Mouse (Mus musculus) urinary bladder, postnatal 4 days (tissue): ENCODE measurements at regions not wholly inside any gene's neighbourhood (a gene's known extent, or its start where the extent isn't known, plus 50 kb on each side); places are given as distances from the start of the nearest gene placed in this dataset.

ENCODE experiments used
- DNase-seq, 2 experiments: peaks; one replicate each; pipeline ENCODE4 v3.0.0; 2021 to 2022; ENCODE audit warnings: low spot score in 2 of 2

DNA sequence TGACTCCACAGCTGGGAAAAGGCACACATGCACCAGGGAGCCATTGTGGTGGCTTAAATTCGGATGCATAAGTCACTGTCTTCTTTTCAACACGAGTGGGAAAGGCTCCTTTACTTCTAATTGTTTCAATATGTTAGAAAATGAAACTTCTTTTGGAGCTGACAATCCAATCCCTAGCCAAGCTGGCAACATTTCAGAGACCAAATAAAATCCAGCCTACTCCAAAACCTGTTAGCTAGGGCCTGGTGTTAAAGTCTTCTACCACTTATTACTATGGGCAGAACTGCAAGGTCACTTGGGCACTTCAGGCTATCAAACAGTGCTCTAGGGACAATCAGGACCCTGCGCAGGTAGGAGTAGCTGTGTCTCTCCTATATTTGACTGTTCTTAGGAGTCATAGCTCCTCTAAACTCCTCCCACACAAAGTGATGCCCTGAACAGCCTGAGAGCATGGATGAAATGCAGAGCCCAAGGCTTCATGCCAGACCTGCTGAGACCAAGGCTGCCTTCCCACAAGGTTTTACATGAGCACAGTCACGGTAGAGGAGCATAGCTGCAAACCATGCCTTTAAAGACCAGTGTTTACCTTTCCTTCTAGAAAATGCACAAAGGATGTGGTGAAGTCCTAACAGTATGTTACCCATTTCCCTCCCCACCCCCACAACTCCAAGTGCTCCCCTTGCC, 67.4 kb upstream of the Spdye4c start:
- no peak for DNase-seq

DNA sequence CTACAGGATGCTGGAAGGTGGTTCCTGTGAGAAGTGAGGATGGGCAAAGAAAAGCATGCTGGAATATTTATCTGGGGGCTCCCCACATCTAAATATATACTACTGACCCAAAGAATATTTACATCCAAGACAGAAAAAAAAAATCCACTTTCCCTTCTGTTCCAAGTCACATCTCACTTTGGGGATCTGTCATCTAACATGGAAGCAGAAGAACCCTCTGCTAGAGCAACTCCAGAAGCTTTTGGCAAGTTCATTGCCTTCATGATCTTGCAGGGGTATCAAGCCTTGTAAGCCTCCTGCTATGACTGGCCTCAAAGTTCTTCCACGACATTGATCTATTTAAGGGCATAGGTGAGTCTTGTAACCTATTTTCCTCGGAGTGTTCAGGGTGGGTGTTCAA, 64.9 kb upstream of the Spdye4c start:
- no peak for DNase-seq

GRCm38 (mm10) chr2:128526883-128527344, 64.1 kb upstream of the Spdye4c start:
- DNase-seq = no peak

DNA sequence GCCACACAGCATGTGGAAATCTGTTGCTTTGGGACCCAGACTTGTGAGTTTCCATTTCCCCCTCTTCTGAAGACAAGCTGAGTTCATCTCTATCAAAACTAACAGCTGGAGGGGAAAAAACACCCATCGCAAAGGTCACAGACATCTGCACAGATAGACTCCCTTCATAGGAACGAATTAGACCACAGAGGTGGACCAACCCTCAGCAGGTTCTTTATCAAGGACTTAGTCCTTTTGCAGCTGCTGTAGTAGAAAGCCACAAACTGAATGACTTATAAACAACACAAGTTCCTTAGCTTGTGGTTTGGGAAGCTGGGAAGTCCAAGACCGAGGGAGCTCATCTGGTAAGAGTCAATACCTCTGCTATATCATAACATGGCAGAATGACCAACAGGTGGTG, 54.7 kb upstream of the Spdye4c start:
- no peak for DNase-seq

DNA sequence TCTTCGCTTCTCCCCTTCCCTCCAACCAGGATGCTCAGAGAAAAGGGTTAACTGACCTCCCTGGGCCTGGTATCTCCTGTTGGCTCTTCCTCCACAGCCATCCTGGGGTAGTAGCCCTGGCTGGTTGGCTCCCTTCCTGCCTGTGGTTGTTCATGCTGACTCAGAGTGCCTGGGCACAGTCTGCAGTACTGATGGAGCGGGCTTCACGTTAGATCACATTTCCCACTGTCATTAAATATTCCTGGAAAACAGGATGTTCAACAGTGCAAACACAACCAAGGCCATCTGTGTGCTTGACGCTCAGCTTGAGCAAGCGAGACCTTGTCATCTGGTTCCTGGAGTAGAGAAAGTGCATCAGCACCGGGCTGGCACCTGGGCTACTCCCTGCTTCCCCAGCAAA, 53.6 kb upstream of the Spdye4c start:
- DNase-seq = no peak

- DNase-seq = no peak
These were observed 52.3 kb upstream of the Spdye4c start for GRCm38 (mm10) chr2:128538736-128539135.
